Mouse (Mus musculus) spleen, adult 2 months (tissue): Measurements from ENCODE around the gene Wnt11.

Experiments
- CTCF ChIP-seq: fragments of 200-500 bp; IDR thresholded peaks from 2 replicates; pipeline ENCODE4 v1.5.1; 2011; ENCODE audit warnings: mild to moderate bottlenecking, inconsistent platforms; ENCODE audit not compliant: insufficient read depth, insufficient read length, insufficient replicate concordance; ENCODE audit errors: extremely low read depth
- POLR2A ChIP-seq: fragments of 200-500 bp; IDR thresholded peaks from 2 replicates; pipeline ENCODE4 v1.6.1; 2011; ENCODE audit warnings: low read depth, low read length, inconsistent platforms

DNA sequence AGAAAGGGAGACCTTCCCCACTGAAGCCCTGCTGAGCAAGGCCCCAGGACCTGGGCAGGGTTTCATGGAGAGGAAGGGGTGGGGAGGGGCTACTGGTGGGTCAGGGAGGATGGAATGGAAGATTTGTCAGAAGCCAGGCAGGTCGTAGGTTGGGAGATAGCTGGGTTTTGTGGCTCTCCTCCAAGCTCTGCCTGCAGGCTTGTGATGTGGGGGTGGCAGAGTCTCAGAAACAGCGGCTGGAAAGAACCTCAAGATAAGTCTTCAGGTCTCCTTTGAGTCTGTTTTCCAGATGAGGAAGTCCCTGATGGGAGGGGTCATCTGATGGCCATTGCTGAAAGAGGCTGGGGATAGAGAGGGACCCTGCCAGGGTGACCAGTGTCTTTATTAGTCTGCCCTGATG is 20.5 kb downstream of the Wnt11 start:
- TF ChIP-seq CTCF (no peak), POLR2A (no peak)
